Comparison of ENCODE assay signal across 8 mouse cellular contexts in genomic region chr2:146856120-146856519, GRCm38 (mm10). TPM values are rescaled to one million over a fixed set of nuclear protein-coding genes. Genes with fewer than 3 reads are reported as not detected.
DNase-seq lines count a peak whose midpoint lies in the region; ATAC-seq and TF ChIP-seq lines count a peak whose summit lies in the region.

No protein-coding gene starts in this region.

- H3K27ac ChIP-seq in bone marrow, adult 2 months (ENCODE audit: control insufficient read depth, insufficient read depth, low read depth, low read length, poor library complexity), result peak overlapping the region; percentile 92
- peak overlapping the region; percentile 80 for H3K27ac ChIP-seq in forebrain, postnatal 0 days (ENCODE audit: low read depth, low read length)
- peak overlapping the region; percentile 85 for H3K27ac ChIP-seq in liver, embryonic 13.5 days
- H3K27ac ChIP-seq in neural tube, embryonic 15.5 days (replicated peaks), result peak overlapping the region; percentile 73

- peak; percentile 53 for ATAC-seq in forebrain, postnatal 0 days
- ATAC-seq in liver, embryonic 13.5 days (ENCODE audit: low read depth), result peak; percentile 22
- ATAC-seq in neural tube, embryonic 15.5 days (ENCODE audit: low FRiP score), result peak; percentile 74

- no peaks in the 10 kb centered on the region for H3K9me3 ChIP-seq in forebrain, postnatal 0 days (ENCODE audit: low read length)
- H3K9me3 ChIP-seq in liver, embryonic 13.5 days (replicated peaks), result no peaks in the 10 kb centered on the region
- H3K9me3 ChIP-seq in neural tube, embryonic 15.5 days (replicated peaks), result no peaks in the 10 kb centered on the region

- H3K9ac ChIP-seq in forebrain, postnatal 0 days, result peak overlapping the region; percentile 78
- peak overlapping the region; percentile 88 for H3K9ac ChIP-seq in liver, embryonic 13.5 days
- H3K9ac ChIP-seq in neural tube, embryonic 15.5 days (replicated peaks), result peak overlapping the region; percentile 59

- H3K27me3 ChIP-seq in forebrain, postnatal 0 days (ENCODE audit: insufficient read depth, low read length), result no peaks in the 10 kb centered on the region
- H3K27me3 ChIP-seq in liver, embryonic 13.5 days, result no peaks in the 10 kb centered on the region
- no peaks in the 10 kb centered on the region for H3K27me3 ChIP-seq in neural tube, embryonic 15.5 days (replicated peaks)

- no peak for TF ChIP-seq CTCF in bone marrow, adult 2 months (IDR thresholded peaks at IDR 0.05; ENCODE audit: control insufficient read depth, insufficient read depth, low read length)
- no peak for TF ChIP-seq CTCF in forebrain, postnatal 0 days (IDR thresholded peaks at IDR 0.05; ENCODE audit: low read depth)

- peak overlapping the region; percentile 86 for H3K4me2 ChIP-seq in forebrain, postnatal 0 days (ENCODE audit: low read depth)
- H3K4me2 ChIP-seq in liver, embryonic 13.5 days, result peak overlapping the region; percentile 92
- H3K4me2 ChIP-seq in neural tube, embryonic 15.5 days, result peak overlapping the region; percentile 62

- H3K36me3 ChIP-seq in forebrain, postnatal 0 days (ENCODE audit: insufficient read depth), result no peaks in the 10 kb centered on the region
- H3K36me3 ChIP-seq in liver, embryonic 13.5 days, result no peaks in the 10 kb centered on the region
- H3K36me3 ChIP-seq in neural tube, embryonic 15.5 days, result no peaks in the 10 kb centered on the region

- H3K4me3 ChIP-seq in bone marrow, adult 2 months (replicated peaks; ENCODE audit: control insufficient read depth, low read depth, low read length), result peak overlapping the region; percentile 96
- H3K4me3 ChIP-seq in forebrain, postnatal 0 days (ENCODE audit: low read depth, low read length), result peak overlapping the region; percentile 83
- peak overlapping the region; percentile 88 for H3K4me3 ChIP-seq in liver, embryonic 13.5 days (replicated peaks)
- H3K4me3 ChIP-seq in neural tube, embryonic 15.5 days (replicated peaks), result peak overlapping the region; percentile 89

- H3K4me1 ChIP-seq in bone marrow, adult 2 months (ENCODE audit: control insufficient read depth, insufficient read depth, low read length), result no peaks in the 10 kb centered on the region; the same call in 1 of the 2 replicates
- H3K4me1 ChIP-seq in forebrain, postnatal 0 days (ENCODE audit: insufficient read depth), result no peaks in the 10 kb centered on the region
- H3K4me1 ChIP-seq in liver, embryonic 13.5 days (replicated peaks), result peaks cover 12% of the 10 kb centered on the region
- peaks cover 5% of the 10 kb centered on the region; the same call in 1 of the 2 replicates for H3K4me1 ChIP-seq in neural tube, embryonic 15.5 days

- TF ChIP-seq POLR2A in bone marrow, adult 2 months (IDR thresholded peaks at IDR 0.05; ENCODE audit: borderline replicate concordance, control insufficient read depth, low read depth, low read length), result no peak

- under 1% methylated on average over 11 of the region's 11 CpGs for WGBS in bone marrow, adult 2 months
- 4% methylated on average over 11 of the region's 11 CpGs for WGBS in forebrain, postnatal 0 days
- 6% methylated on average over 11 of the region's 11 CpGs for WGBS in liver, embryonic 13.5 days (ENCODE audit: insufficient replicate concordance)
- 4% methylated on average over 11 of the region's 11 CpGs for WGBS in neural tube, embryonic 15.5 days

- peak; percentile 28 to 37 for DNase-seq in right cerebral cortex, postnatal 10 days (ENCODE audit: low spot score in 2 of 2)
- DNase-seq in right cerebral cortex, adult 18-20 months, result no peak
- peak; percentile 73 for DNase-seq in forebrain, postnatal 0 days
- DNase-seq in liver, embryonic 13.5 days, result no peak
- DNase-seq in layer of hippocampus, postnatal 14 days (ENCODE audit: low spot score in 2 of 2), result no peak
- no peak for DNase-seq in cerebellum, postnatal 10 days

RNA-seq across cellular contexts. Expression of gene Kiz, which starts 0.5 kb away (rescaled TPM):
- 18.8 and 37.8 TPM in 2 replicates for polyA plus RNA-seq in bone marrow, adult 2 months (2011; ENCODE audit: insufficient read depth, insufficient read length, low replicate concordance, missing spikeins)
- total RNA-seq in forebrain, postnatal 0 days (2014; rRNA removed), result 14.5 and 18.2 TPM in 2 replicates
- polyA plus RNA-seq in forebrain, postnatal 0 days (2015; fragmentation: Nextera tagmentation; extraction: Ambion mirVana), result 17.0 and 18.1 TPM in 2 replicates
- 11.0 and 14.1 TPM in 2 replicates for polyA plus RNA-seq in liver, embryonic 13.5 days (2015; fragmentation: Nextera tagmentation; extraction: Ambion mirVana)
- 25.3 and 28.2 TPM in 2 replicates for polyA plus RNA-seq in neural tube, embryonic 15.5 days (2015; fragmentation: Nextera tagmentation; extraction: Ambion mirVana)
- total RNA-seq in layer of hippocampus, postnatal 14 days (2021), result 10 to 100 TPM; 15.7 to 16.6 TPM

Comparison
In these comparisons a context has a peak if more than half of its experiments do, and no peak if none do; other contexts are left out.
1. DNase-seq: peak in right cerebral cortex, postnatal 10 days (2 of 2) and forebrain, postnatal 0 days (single experiment); none in right cerebral cortex, adult 18-20 months (single experiment), liver, embryonic 13.5 days (single experiment), layer of hippocampus, postnatal 14 days (0 of 2) and cerebellum, postnatal 10 days (0 of 2).
2. ATAC-seq: peak in every context shown above with its lines; median percentile 74 in neural tube, embryonic 15.5 days; 53 in forebrain, postnatal 0 days; 22 in liver, embryonic 13.5 days.
3. Peak in every context shown above with its lines, with median percentiles within 50 percentile points of each other: H3K27ac ChIP-seq, H3K4me3 ChIP-seq, H3K4me2 ChIP-seq and H3K9ac ChIP-seq.